Mouse (Mus musculus): ENCODE results near the gene Supt6. TPM values are rescaled to one million over a fixed set of nuclear protein-coding genes. Genes with fewer than 3 reads are reported as not detected.

Gene Supt6
- polyA plus RNA-seq, 1 experiment from 2014 or later = 11.1 TPM

DNA sequence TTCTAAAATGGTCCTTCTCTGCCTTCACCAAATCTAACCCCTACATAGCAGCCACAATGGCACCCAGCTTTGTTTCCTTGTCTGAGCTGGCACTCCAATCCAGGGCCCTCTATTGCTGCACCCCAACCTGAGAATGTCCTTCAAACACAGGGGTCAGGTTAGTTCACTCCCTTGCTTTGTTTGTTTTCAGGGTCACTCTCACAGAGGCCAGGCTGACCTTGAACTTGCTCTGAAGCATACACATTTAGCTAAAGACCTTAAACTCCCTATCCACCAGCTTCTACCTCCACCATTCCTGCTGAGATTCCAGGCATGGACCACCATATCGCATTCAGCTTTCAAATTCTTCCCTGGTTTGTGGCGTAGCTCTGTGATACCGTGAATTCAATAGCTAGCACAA is 71.3 kb downstream of the Supt6 start:
- no peaks in the 10 kb centered on the region for H3K27me3 ChIP-seq (ENCODE audit: control insufficient read depth, insufficient read depth, low read length)
- ATAC-seq (ENCODE audit: low FRiP score, low TSS enrichment) (no peak), DNase-seq (ENCODE audit: low spot score) (peak; percentile 14)
- no peaks in the 10 kb centered on the region for H3K9me3 ChIP-seq (ENCODE audit: control insufficient read depth, low read length)
- H3K9ac ChIP-seq (ENCODE audit: low read length) = no peak overlapping the region
- H3K36me3 ChIP-seq (ENCODE audit: control insufficient read depth, insufficient read depth, low read length) = no peaks in the 10 kb centered on the region
- WGBS = 73% methylated on average over 3 of the region's 3 CpGs
- H3K27ac ChIP-seq (replicated peaks) = no peak overlapping the region
- H3K4me1 ChIP-seq (replicated peaks; ENCODE audit: control insufficient read depth, insufficient read depth) = no peaks in the 10 kb centered on the region
- no peak overlapping the region for H3K4me3 ChIP-seq (ENCODE audit: low read depth, low read length)
- no peak overlapping the region for H3K4me2 ChIP-seq (replicated peaks; ENCODE audit: low read depth)
- TF ChIP-seq EP300 (optimal IDR thresholded peaks at IDR 0.05) (no peak), CTCF (IDR thresholded peaks at IDR 0.05; ENCODE audit: low read depth) (no peak)

DNA sequence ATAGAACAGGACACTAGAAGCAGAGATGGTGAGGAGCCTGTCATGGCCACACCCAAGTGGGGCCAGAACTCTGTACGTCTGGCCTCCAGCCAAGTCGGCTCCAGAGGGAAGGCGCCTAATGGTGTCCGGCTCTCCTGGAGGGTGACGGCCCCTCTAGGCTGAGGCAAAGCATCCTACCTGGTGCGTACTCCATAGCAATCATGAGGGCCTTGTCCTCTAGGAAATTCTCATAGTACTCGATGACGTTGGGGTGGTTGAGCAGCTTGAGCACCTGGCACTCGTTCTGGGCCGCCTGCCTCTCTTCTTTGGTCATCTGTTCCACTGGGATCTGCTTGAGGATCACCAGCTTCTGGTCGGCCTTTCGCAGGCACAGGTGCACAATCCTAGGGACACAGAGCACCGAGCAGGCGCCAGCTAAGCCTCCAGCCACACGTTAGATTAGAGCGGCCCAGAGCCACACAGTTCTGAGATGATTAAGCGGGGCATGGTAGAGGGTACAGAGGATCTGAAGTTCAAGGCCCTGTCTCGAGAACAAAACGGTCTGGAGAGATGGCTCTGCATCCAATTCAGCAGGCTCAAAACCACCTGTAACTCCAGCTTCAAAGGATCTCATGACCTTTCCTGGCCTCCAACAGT is 72.9 kb downstream of the Supt6 start:
- H3K9me3 ChIP-seq (ENCODE audit: control insufficient read depth, low read length) = no peaks in the 10 kb centered on the region
- ATAC-seq (ENCODE audit: low FRiP score, low TSS enrichment) (no peak), DNase-seq (ENCODE audit: low spot score) (peak; percentile 13)
- H3K4me3 ChIP-seq (ENCODE audit: low read depth, low read length) = no peak overlapping the region
- H3K36me3 ChIP-seq (ENCODE audit: control insufficient read depth, insufficient read depth, low read length) = no peaks in the 10 kb centered on the region
- no peaks in the 10 kb centered on the region for H3K4me1 ChIP-seq (replicated peaks; ENCODE audit: control insufficient read depth, insufficient read depth)
- TF ChIP-seq CTCF (IDR thresholded peaks at IDR 0.05; ENCODE audit: low read depth) (no peak), EP300 (optimal IDR thresholded peaks at IDR 0.05) (no peak)
- WGBS = 86% methylated on average over 19 of the region's 19 CpGs
- H3K4me2 ChIP-seq (replicated peaks; ENCODE audit: low read depth) = no peak overlapping the region
- H3K27me3 ChIP-seq (ENCODE audit: control insufficient read depth, insufficient read depth, low read length) = no peaks in the 10 kb centered on the region
- no peak overlapping the region for H3K9ac ChIP-seq (ENCODE audit: low read length)
- H3K27ac ChIP-seq (replicated peaks) = no peak overlapping the region

DNA sequence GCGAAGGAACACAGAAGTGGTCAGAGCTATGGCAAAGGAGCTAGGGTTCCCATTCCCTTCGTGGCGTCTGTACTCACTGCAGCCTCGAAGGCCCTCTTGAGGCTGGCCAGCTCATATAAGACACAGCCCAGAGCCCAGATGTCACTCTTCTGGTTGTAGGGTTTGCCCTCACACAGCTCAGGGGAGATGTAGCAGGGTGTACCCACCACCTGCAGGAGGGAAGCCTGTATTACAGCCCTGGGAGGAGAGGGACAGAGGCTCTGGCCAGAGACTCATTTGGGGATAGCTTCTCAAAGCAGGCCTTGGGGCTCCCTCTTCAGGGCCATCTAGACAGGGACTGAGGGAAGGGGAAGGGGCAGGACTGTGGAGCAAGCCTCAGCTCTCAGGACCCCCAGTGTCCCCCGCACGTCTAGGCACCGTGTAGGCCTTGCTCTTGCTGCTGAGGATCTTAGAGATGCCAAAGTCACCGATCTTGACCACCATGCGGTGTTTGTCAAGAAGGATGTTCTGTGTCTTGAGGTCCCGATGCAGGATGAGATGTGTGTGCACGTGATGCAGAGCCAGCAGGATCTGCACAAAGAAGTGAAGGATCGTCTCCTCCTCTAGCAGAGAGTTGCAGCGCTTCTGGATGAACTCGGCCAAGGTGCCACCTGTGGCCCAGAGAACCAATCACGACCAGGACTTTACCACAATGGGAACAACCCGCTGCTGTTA is 73.6 kb downstream of the Supt6 start:
- ATAC-seq (ENCODE audit: low FRiP score, low TSS enrichment) (no peak), DNase-seq (ENCODE audit: low spot score) (no peak)
- Histone ChIP-seq H3K4me1 (replicated peaks; ENCODE audit: control insufficient read depth, insufficient read depth) (no peaks in the 10 kb centered on the region), H3K27me3 (ENCODE audit: control insufficient read depth, insufficient read depth, low read length) (no peaks in the 10 kb centered on the region), H3K4me3 (ENCODE audit: low read depth, low read length) (no peak overlapping the region), H3K9me3 (ENCODE audit: control insufficient read depth, low read length) (no peaks in the 10 kb centered on the region), H3K4me2 (replicated peaks; ENCODE audit: low read depth) (no peak overlapping the region), H3K36me3 (ENCODE audit: control insufficient read depth, insufficient read depth, low read length) (no peaks in the 10 kb centered on the region), H3K9ac (ENCODE audit: low read length) (no peak overlapping the region), H3K27ac (replicated peaks) (no peak overlapping the region)
- 82% methylated on average over 16 of the region's 16 CpGs for WGBS
- TF ChIP-seq CTCF (IDR thresholded peaks at IDR 0.05; ENCODE audit: low read depth) (peak; percentile 64), EP300 (optimal IDR thresholded peaks at IDR 0.05) (no peak)

DNA sequence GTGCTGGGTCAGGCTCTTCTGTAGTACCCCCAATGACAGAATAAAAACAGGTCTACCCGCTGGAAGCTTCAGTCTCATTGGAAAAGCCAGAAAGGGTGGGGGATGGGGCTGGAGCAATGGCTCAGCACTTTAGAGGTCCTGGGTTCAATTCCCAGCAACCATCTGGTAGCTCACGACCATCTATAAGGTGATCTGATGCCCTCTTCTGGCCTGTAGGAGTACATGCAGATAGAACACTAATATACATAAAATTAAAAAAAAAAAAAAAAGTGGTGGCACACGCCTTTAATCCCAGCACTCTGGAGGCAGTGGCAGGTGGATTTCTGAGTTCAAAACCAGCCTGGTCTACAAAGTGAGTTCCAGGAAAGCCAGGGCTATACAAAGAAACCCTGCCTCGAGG is 74.5 kb downstream of the Supt6 start:
- ATAC-seq (ENCODE audit: low FRiP score, low TSS enrichment) (no peak), DNase-seq (ENCODE audit: low spot score) (no peak)
- Histone ChIP-seq H3K9ac (ENCODE audit: low read length) (no peak overlapping the region), H3K27me3 (ENCODE audit: control insufficient read depth, insufficient read depth, low read length) (no peaks in the 10 kb centered on the region), H3K4me3 (ENCODE audit: low read depth, low read length) (no peak overlapping the region), H3K27ac (replicated peaks) (no peak overlapping the region), H3K4me1 (replicated peaks; ENCODE audit: control insufficient read depth, insufficient read depth) (no peaks in the 10 kb centered on the region), H3K9me3 (ENCODE audit: control insufficient read depth, low read length) (no peaks in the 10 kb centered on the region), H3K4me2 (replicated peaks; ENCODE audit: low read depth) (no peak overlapping the region), H3K36me3 (ENCODE audit: control insufficient read depth, insufficient read depth, low read length) (no peaks in the 10 kb centered on the region)
- no peak for TF ChIP-seq EP300 (optimal IDR thresholded peaks at IDR 0.05)
- TF ChIP-seq CTCF (IDR thresholded peaks at IDR 0.05; ENCODE audit: low read depth) = peak; percentile 58
- WGBS = 77% methylated on average over 4 of the region's 4 CpGs

DNA sequence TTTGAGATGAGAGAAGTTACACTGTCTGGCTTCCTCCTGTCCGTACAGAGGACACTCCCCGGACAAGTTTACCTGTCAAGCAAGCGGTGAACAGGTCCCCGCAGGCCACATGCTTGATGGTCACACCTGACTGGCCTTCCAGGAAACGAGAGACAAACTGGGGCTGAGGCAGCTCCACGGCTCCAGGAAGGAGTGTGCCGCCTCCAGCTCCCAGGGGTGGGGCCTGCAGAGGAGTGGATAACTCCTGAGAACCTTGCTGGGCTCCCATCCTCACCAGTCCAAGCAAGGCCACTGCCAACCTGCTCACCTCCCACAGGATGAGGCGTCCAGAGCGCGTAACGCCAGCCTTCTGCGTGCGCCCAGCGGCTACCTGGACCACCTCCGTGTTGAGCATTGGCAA is 75.5 kb downstream of the Supt6 start:
- TF ChIP-seq CTCF (IDR thresholded peaks at IDR 0.05; ENCODE audit: low read depth) = no peak
- no peak for TF ChIP-seq EP300 (optimal IDR thresholded peaks at IDR 0.05)
- Histone ChIP-seq H3K27ac (replicated peaks) (no peak overlapping the region), H3K4me1 (replicated peaks; ENCODE audit: control insufficient read depth, insufficient read depth) (no peaks in the 10 kb centered on the region), H3K4me2 (replicated peaks; ENCODE audit: low read depth) (no peak overlapping the region), H3K27me3 (ENCODE audit: control insufficient read depth, insufficient read depth, low read length) (no peaks in the 10 kb centered on the region), H3K4me3 (ENCODE audit: low read depth, low read length) (no peak overlapping the region), H3K9me3 (ENCODE audit: control insufficient read depth, low read length) (no peaks in the 10 kb centered on the region), H3K36me3 (ENCODE audit: control insufficient read depth, insufficient read depth, low read length) (no peaks in the 10 kb centered on the region), H3K9ac (ENCODE audit: low read length) (no peak overlapping the region)
- DNase-seq (ENCODE audit: low spot score) = peak; percentile 76
- peak; percentile 43 for ATAC-seq (ENCODE audit: low FRiP score, low TSS enrichment)
- 79% methylated on average over 15 of the region's 15 CpGs for WGBS
